Mouse (Mus musculus) lung, postnatal 0 days (tissue): ENCODE results near the gene Atxn7l2. TPM values are rescaled to one million over a fixed set of nuclear protein-coding genes. Genes with fewer than 3 reads are reported as not detected.
A peak's percentile ranks its signal among the peaks of the same experiment; 100 is the strongest.

Experiments
- ATAC-seq: fragments of 200-750 bp; cut with Nextera tagmentation; 2 replicates; pipeline ENCODE4 v1.8.0; 2017; ENCODE audit warnings: moderate library complexity
- DNase-seq: peaks from one replicate; pipeline ENCODE4 v3.0.0-alpha.2; 2016; ENCODE audit warnings: low spot score
- H3K27ac ChIP-seq: fragments of 300-500 bp; sonication (generic); 2 replicates; pipeline ENCODE4 v1.5.1; 2014; ENCODE audit warnings: antibody characterized with exemption, mild to moderate bottlenecking, low read length, mixed read lengths
- H3K27me3 ChIP-seq: fragments of 300-500 bp; sonication (generic); replicated peaks from 2 replicates; pipeline ENCODE4 v1.6.1; 2014; ENCODE audit warnings: low read length, mixed read lengths; ENCODE audit not compliant: insufficient read depth
- H3K36me3 ChIP-seq: fragments of 300-500 bp; sonication (generic); 2 replicates; pipeline ENCODE4 v1.6.1; 2014; ENCODE audit warnings: low read length, mixed read lengths; ENCODE audit not compliant: insufficient read depth
- H3K4me1 ChIP-seq: fragments of 300-500 bp; sonication (generic); 2 replicates; pipeline ENCODE4 v1.6.1; 2014; ENCODE audit warnings: antibody characterized with exemption, low read depth, low read length, mixed read lengths; ENCODE audit not compliant: insufficient read depth
- H3K4me2 ChIP-seq: fragments of 300-500 bp; sonication (generic); replicated peaks from 2 replicates; pipeline ENCODE4 v1.6.1; 2014; ENCODE audit warnings: low read depth, mild to moderate bottlenecking, low read length, moderate library complexity, mixed read lengths
- H3K4me3 ChIP-seq: fragments of 300-500 bp; sonication (generic); 2 replicates; pipeline ENCODE4 v1.5.1; 2014; ENCODE audit warnings: low read depth, low read length
- H3K9ac ChIP-seq: fragments of 300-500 bp; sonication (generic); replicated peaks from 2 replicates; pipeline ENCODE4 v1.6.1; 2014; ENCODE audit warnings: low read depth, mild to moderate bottlenecking
- H3K9me3 ChIP-seq: fragments of 300-500 bp; sonication (generic); 2 replicates; pipeline ENCODE4 v1.6.1; 2016; ENCODE audit warnings: low read length, mixed read lengths
- CTCF ChIP-seq: IDR thresholded peaks from 2 replicates; pipeline ENCODE4 v1.5.1; 2016; ENCODE audit warnings: antibody characterized with exemption, mild to moderate bottlenecking
- EP300 ChIP-seq: IDR thresholded peaks from 2 replicates; pipeline ENCODE4 v1.6.1; 2016; ENCODE audit warnings: antibody characterized with exemption, mild to moderate bottlenecking, control low read depth
- WGBS: fragments of 180-500 bp; shearing (Covaris S2); extraction: QIAGEN DNeasy Blood & Tissue Kit; methylation state at CpG from one replicate; pipeline ENCODE4 v1.1.7; 2014; 5-methylcytosine and 5-hydroxymethylcytosine counted together
- polyA plus RNA-seq: library from polyadenylated mRNA; unstranded; fragments of >200 nt; fragmentation: Nextera tagmentation; extraction: Ambion mirVana; gene quantifications from 2 replicates; pipeline ENCODE4 v1.2.1, GENCODE M21; 2015

The Atxn7l2 gene
- polyA plus RNA-seq = 6.1 and 6.7 TPM in 2 replicates

- H3K27ac ChIP-seq = peak within 1 kb of the TSS; percentile 79
- ATAC-seq (peak; percentile 52), DNase-seq (peak; percentile 58)
- 0 out of 2 replicates have a peak, but pooled peaks cover 4% of the 10 kb centered on the region for H3K36me3 ChIP-seq
- H3K27me3 ChIP-seq = no peaks in the 10 kb centered on the region
- WGBS = 0% methylated on average over 14 of the region's 14 CpGs
- peak within 1 kb of the TSS; percentile 91 for H3K4me2 ChIP-seq
- no peaks in the 10 kb centered on the region for H3K9me3 ChIP-seq
- H3K9ac ChIP-seq = peak within 1 kb of the TSS; percentile 80
- peaks cover 8% of the 10 kb centered on the region; the same call in 1 of the 2 replicates for H3K4me1 ChIP-seq
- peak within 1 kb of the TSS; percentile 73 for H3K4me3 ChIP-seq
- TF ChIP-seq CTCF = peak; percentile 60
- TF ChIP-seq EP300 = no peak
Measured at GRCm38 (mm10) chr3:108210771-108211139, at the start of gene Atxn7l2. TSS of gene Atxn7l2 (minus strand) at chr3:108210934.

GRCm38 (mm10) chr3:108259319-108259718 is 48.6 kb upstream of the Atxn7l2 start:
- H3K36me3 ChIP-seq = peaks cover 6% of the 10 kb centered on the region; the same call in 1 of the 2 replicates
- WGBS = 77% methylated on average over 3 of the region's 3 CpGs
- no peak for TF ChIP-seq CTCF
- TF ChIP-seq EP300 = no peak
- ATAC-seq (no peak), DNase-seq (no peak)
- no peak overlapping the region for H3K4me3 ChIP-seq
- H3K27ac ChIP-seq = no peak overlapping the region
- H3K4me2 ChIP-seq = no peak overlapping the region
- no peak overlapping the region for H3K9ac ChIP-seq
- H3K4me1 ChIP-seq = no peaks in the 10 kb centered on the region; the same call in 1 of the 2 replicates
- no peaks in the 10 kb centered on the region for H3K9me3 ChIP-seq
- H3K27me3 ChIP-seq = no peaks in the 10 kb centered on the region

GRCm38 (mm10) chr3:108257831-108258500 is 47.2 kb upstream of the Atxn7l2 start:
- DNase-seq (peak; percentile 18), ATAC-seq (no peak)
- TF ChIP-seq CTCF (no peak), EP300 (no peak)
- peaks cover 6% of the 10 kb centered on the region; the same call in 1 of the 2 replicates for H3K36me3 ChIP-seq
- peak overlapping the region; percentile 72 for H3K9ac ChIP-seq
- no peaks in the 10 kb centered on the region; the same call in 1 of the 2 replicates for H3K4me1 ChIP-seq
- no peaks in the 10 kb centered on the region for H3K27me3 ChIP-seq
- H3K27ac ChIP-seq = 0 out of 2 replicates have a peak overlapping the region, but pooled peaks have one; percentile 43
- 54% methylated on average over 3 of the region's 3 CpGs for WGBS
- H3K4me3 ChIP-seq = peak overlapping the region; percentile 84
- peak overlapping the region; percentile 93 for H3K4me2 ChIP-seq
- no peaks in the 10 kb centered on the region for H3K9me3 ChIP-seq

GRCm38 (mm10) chr3:108256719-108257637 is 46.2 kb upstream of the Atxn7l2 start, which contains the start of gene Psma5:
TSS of gene Psma5 (plus strand) at chr3:108256926.
- Histone ChIP-seq H3K27me3 (no peaks in the 10 kb centered on the region), H3K9me3 (no peaks in the 10 kb centered on the region), H3K27ac (0 out of 2 replicates have a peak within 1 kb of the TSS, but pooled peaks have one; percentile 43), H3K36me3 (peaks cover 2% of the 10 kb centered on the region; the same call in 1 of the 2 replicates), H3K4me3 (peak within 1 kb of the TSS; percentile 84), H3K4me1 (no peaks in the 10 kb centered on the region; the same call in 1 of the 2 replicates), H3K4me2 (peak within 1 kb of the TSS; percentile 93), H3K9ac (peak within 1 kb of the TSS; percentile 72)
- under 1% methylated on average over 79 of the region's 79 CpGs for WGBS
- peak; percentile 99 for DNase-seq
- TF ChIP-seq EP300 = no peak
- TF ChIP-seq CTCF = 0 out of 2 replicates have a peak, but pooled peaks have one; percentile 1
- peak; percentile 100 for ATAC-seq

- DNase-seq (no peak), ATAC-seq (no peak)
- Histone ChIP-seq H3K27me3 (no peaks in the 10 kb centered on the region), H3K4me3 (no peak overlapping the region), H3K4me2 (no peak overlapping the region), H3K4me1 (no peaks in the 10 kb centered on the region), H3K9me3 (no peaks in the 10 kb centered on the region), H3K9ac (no peak overlapping the region), H3K36me3 (no peaks in the 10 kb centered on the region), H3K27ac (no peak overlapping the region)
- WGBS = 68% methylated on average over 2 of the region's 2 CpGs
- TF ChIP-seq CTCF (no peak), EP300 (no peak)
Measured at GRCm38 (mm10) chr3:108246857-108247256, 36.1 kb upstream of the Atxn7l2 start.
